Comparison of ENCODE assay signal across 14 mouse cellular contexts in genomic region chr4:32521361-32521740, GRCm38 (mm10).
A peak's percentile ranks its signal among the peaks of the same experiment; 100 is the strongest.
DNase-seq lines count a peak whose midpoint lies in the region; ATAC-seq lines count a peak whose summit lies in the region.
"Had no signal": no experiment of that assay in that cellular context is flagged by ENCODE, and none has a peak within 500 bp of the region (broad histone marks: within the 10 kb centered on the region; RNA-seq: fewer than 3 reads in every experiment).

No protein-coding gene starts in this region.

- H3K9ac ChIP-seq in heart, embryonic 16.5 days (ENCODE audit: low read length), result no peak overlapping the region
- H3K9ac ChIP-seq in lung, embryonic 15.5 days, result no peak overlapping the region
- no peak overlapping the region for H3K9ac ChIP-seq in embryonic facial prominence, embryonic 15.5 days
- no peak overlapping the region for H3K9ac ChIP-seq in limb, embryonic 15.5 days
- H3K9ac ChIP-seq: forebrain, postnatal 0 days had no signal

- H3K4me1 ChIP-seq in heart, embryonic 16.5 days (ENCODE audit: control insufficient read depth, insufficient read depth, low read length), result peaks cover 39% of the 10 kb centered on the region
- peaks cover 74% of the 10 kb centered on the region for H3K4me1 ChIP-seq in lung, embryonic 15.5 days
- H3K4me1 ChIP-seq in embryonic facial prominence, embryonic 15.5 days, result peaks cover 45% of the 10 kb centered on the region
- peaks cover 39% of the 10 kb centered on the region for H3K4me1 ChIP-seq in limb, embryonic 15.5 days

- 60% methylated on average over 6 of the region's 6 CpGs for WGBS in heart, embryonic 16.5 days
- WGBS in lung, embryonic 15.5 days, result 29% methylated on average over 6 of the region's 6 CpGs
- 42% methylated on average over 6 of the region's 6 CpGs for WGBS in embryonic facial prominence, embryonic 15.5 days
- 39% methylated on average over 6 of the region's 6 CpGs for WGBS in limb, embryonic 15.5 days

- DNase-seq in heart, adult 9 months (ENCODE audit: low spot score in 2 of 2), result no peak
- DNase-seq in lung, postnatal 25 days (ENCODE audit: low spot score), result no peak
- DNase-seq in testis, postnatal 14 days (ENCODE audit: low spot score), result no peak
- DNase-seq in MN1 (ENCODE audit: low spot score), result no peak
- DNase-seq: cerebellum, adult 11 months; forebrain, postnatal 0 days; gastrocnemius, postnatal 14 days; retina, postnatal 1 day; thymus, postnatal 14 days had no signal

- no peak overlapping the region for H3K4me3 ChIP-seq in heart, embryonic 16.5 days (ENCODE audit: low read length)
- no peak overlapping the region for H3K4me3 ChIP-seq in lung, embryonic 15.5 days
- H3K4me3 ChIP-seq in embryonic facial prominence, embryonic 15.5 days (replicated peaks), result no peak overlapping the region
- no peak overlapping the region for H3K4me3 ChIP-seq in limb, embryonic 15.5 days
- H3K4me3 ChIP-seq: myocyte had no signal

- no peak overlapping the region for H3K4me2 ChIP-seq in heart, embryonic 16.5 days (ENCODE audit: low read depth, low read length)
- H3K4me2 ChIP-seq in lung, embryonic 15.5 days, result peak overlapping the region; percentile 10; the same call in 1 of the 2 replicates
- H3K4me2 ChIP-seq in embryonic facial prominence, embryonic 15.5 days (replicated peaks), result no peak overlapping the region
- H3K4me2 ChIP-seq in limb, embryonic 15.5 days, result no peak overlapping the region

- H3K36me3 ChIP-seq in heart, embryonic 16.5 days (ENCODE audit: control insufficient read depth, insufficient read depth), result no peaks in the 10 kb centered on the region
- no peaks in the 10 kb centered on the region for H3K36me3 ChIP-seq in lung, embryonic 15.5 days
- H3K36me3 ChIP-seq in embryonic facial prominence, embryonic 15.5 days, result no peaks in the 10 kb centered on the region
- H3K36me3 ChIP-seq in limb, embryonic 15.5 days, result no peaks in the 10 kb centered on the region

- peak overlapping the region; percentile 28 for H3K27ac ChIP-seq in heart, embryonic 16.5 days (ENCODE audit: low read length)
- H3K27ac ChIP-seq in lung, embryonic 15.5 days, result peak overlapping the region; percentile 72
- H3K27ac ChIP-seq in embryonic facial prominence, embryonic 15.5 days (replicated peaks), result peak overlapping the region; percentile 73; the same call in 1 of the 2 replicates
- peak overlapping the region; percentile 8; the same call in 1 of the 2 replicates for H3K27ac ChIP-seq in limb, embryonic 15.5 days

- H3K27me3 ChIP-seq in heart, embryonic 16.5 days (ENCODE audit: control insufficient read depth, insufficient read depth, low read length), result no peaks in the 10 kb centered on the region
- no peaks in the 10 kb centered on the region for H3K27me3 ChIP-seq in lung, embryonic 15.5 days
- no peaks in the 10 kb centered on the region for H3K27me3 ChIP-seq in embryonic facial prominence, embryonic 15.5 days
- no peaks in the 10 kb centered on the region for H3K27me3 ChIP-seq in limb, embryonic 15.5 days

- no peak for ATAC-seq in heart, embryonic 16.5 days (replicated peaks; ENCODE audit: extremely low read depth, insufficient read depth, low FRiP score)
- no peak for ATAC-seq in lung, embryonic 15.5 days (ENCODE audit: borderline replicate concordance, extremely low read depth, low FRiP score, low TSS enrichment)
- ATAC-seq in embryonic facial prominence, embryonic 15.5 days (ENCODE audit: insufficient number of reproducible peaks, low FRiP score, low TSS enrichment, low read depth), result no peak
- ATAC-seq in limb, embryonic 15.5 days (ENCODE audit: insufficient number of reproducible peaks, low FRiP score, low TSS enrichment, low read depth), result no peak
- ATAC-seq: forebrain, postnatal 0 days had no signal

- H3K9me3 ChIP-seq in heart, embryonic 16.5 days (replicated peaks; ENCODE audit: control insufficient read depth, low read length), result no peaks in the 10 kb centered on the region
- H3K9me3 ChIP-seq in lung, embryonic 15.5 days, result no peaks in the 10 kb centered on the region
- H3K9me3 ChIP-seq in embryonic facial prominence, embryonic 15.5 days (replicated peaks), result no peaks in the 10 kb centered on the region
- no peaks in the 10 kb centered on the region for H3K9me3 ChIP-seq in limb, embryonic 15.5 days

Comparison
In these comparisons a context has a peak if more than half of its experiments do, and no peak if none do; other contexts are left out.
1. H3K27ac ChIP-seq: peak in every context shown above with its lines; median percentile 73 in embryonic facial prominence, embryonic 15.5 days; 72 in lung, embryonic 15.5 days; 28 in heart, embryonic 16.5 days; 8 in limb, embryonic 15.5 days.